Mouse (Mus musculus): Measurements from ENCODE around the gene Fbxo8.

DNA sequence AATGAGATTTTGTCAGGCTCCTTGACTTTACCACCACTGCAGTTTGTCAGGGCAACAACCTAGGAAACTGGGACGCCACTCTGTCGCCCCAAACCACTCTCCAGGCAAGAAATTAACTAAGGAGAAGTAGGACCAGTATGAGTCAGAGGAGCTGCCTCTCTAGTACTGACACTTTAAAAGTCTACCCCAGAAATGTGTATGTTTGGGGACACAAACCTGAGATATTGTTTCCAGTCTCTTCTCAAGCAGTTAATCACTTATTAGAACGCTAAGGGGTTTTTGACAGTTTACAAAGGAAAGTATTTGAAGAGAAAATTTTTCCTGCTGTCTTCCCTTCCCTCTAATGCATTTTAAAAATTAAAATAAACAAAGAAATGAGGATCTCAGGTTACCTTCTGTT is 55.6 kb downstream of the Fbxo8 start:
- no peak for TF ChIP-seq CTCF (IDR thresholded peaks at IDR 0.05; ENCODE audit: low read depth)
- TF ChIP-seq EP300 (IDR thresholded peaks at IDR 0.05; ENCODE audit: low read depth), result no peak

Measured in liver, embryonic 14.5 days (tissue).